Mouse (Mus musculus) granulocyte monocyte progenitor cell, adult 5-6 weeks (primary cell): ENCODE results near the gene Plrg1. TPM values are rescaled to one million over a fixed set of nuclear protein-coding genes. Genes with fewer than 3 reads are reported as not detected.

Source experiments
- total RNA-seq, 2 experiments: library from RNA; stranded (forward) in 1 of 2; stranded (reverse) in 1 of 2; fragments of 200-712, 200-1000 nt in 1 of 2; fragments of >200 nt in 1 of 2; fragmentation: Nextera tagmentation in 1 of 2; gene quantifications; 2 replicates each; pipeline ENCODE4 v1.2.3; 2014 to 2017

The Plrg1 gene
- total RNA-seq, 2 experiments from 2014 or later, result 62.1 to 71.2 TPM

Other genes starting within 250 kb of the Plrg1 start
- gene Rbm46, start 179.0 kb upstream of the Plrg1 start, total RNA-seq (2014; fragmentation: Nextera tagmentation), result not detected in 2 replicates
- gene Rbm46, start 179.0 kb upstream of the Plrg1 start, total RNA-seq (2017), result not detected in 2 replicates
- 0.04 TPM in 1 of 2 replicates, not detected in the other for gene Lrat, start 151.5 kb upstream of the Plrg1 start, total RNA-seq (2014; fragmentation: Nextera tagmentation)
- not detected in 2 replicates for gene Lrat, start 151.5 kb upstream of the Plrg1 start, total RNA-seq (2017)
- not detected in 2 replicates for gene Fgg, start 47.8 kb upstream of the Plrg1 start, total RNA-seq (2014; fragmentation: Nextera tagmentation)
- not detected in 2 replicates for gene Fgg, start 47.8 kb upstream of the Plrg1 start, total RNA-seq (2017)
- gene Fga, start 29.4 kb upstream of the Plrg1 start, total RNA-seq (2014; fragmentation: Nextera tagmentation), result not detected in 2 replicates
- not detected in 2 replicates for gene Fga, start 29.4 kb upstream of the Plrg1 start, total RNA-seq (2017)
- not detected in 2 replicates for gene Fgb, start 5.7 kb upstream of the Plrg1 start, total RNA-seq (2014; fragmentation: Nextera tagmentation)
- not detected in 2 replicates for gene Fgb, start 5.7 kb upstream of the Plrg1 start, total RNA-seq (2017)
- gene Dchs2, start 72.4 kb downstream of the Plrg1 start, total RNA-seq (2014; fragmentation: Nextera tagmentation), result not detected in 2 replicates
- not detected in 2 replicates for gene Dchs2, start 72.4 kb downstream of the Plrg1 start, total RNA-seq (2017)